Mouse (Mus musculus): ENCODE data around the gene Topbp1.
A peak's percentile ranks its signal among the peaks of the same experiment; 100 is the strongest.
"Not testable (repeated sequence)": the region's sequence is repeated elsewhere in the genome, so short reads cannot be mapped to it uniquely, and the experiment has no call there.

Topbp1 gene

GRCm38 (mm10) chr9:103353500-103354260 is 48.7 kb downstream of the Topbp1 start:
- DNase-seq (ENCODE audit: low spot score), result not testable (repeated sequence)

GRCm38 (mm10) chr9:103357893-103358292 is 52.9 kb downstream of the Topbp1 start:
- DNase-seq (ENCODE audit: low spot score), result no peak

- no peak for DNase-seq (ENCODE audit: low spot score)
Observed at GRCm38 (mm10) chr9:103358545-103358944, 53.5 kb downstream of the Topbp1 start.

- no peak for DNase-seq (ENCODE audit: low spot score)
Observed at GRCm38 (mm10) chr9:103360642-103361041, 55.6 kb downstream of the Topbp1 start.

- no peak for DNase-seq (ENCODE audit: low spot score)
Observed at GRCm38 (mm10) chr9:103363088-103363487, 58.1 kb downstream of the Topbp1 start.

GRCm38 (mm10) chr9:103363730-103364417 is 58.9 kb downstream of the Topbp1 start:
- DNase-seq (ENCODE audit: low spot score), result peak; percentile 15

GRCm38 (mm10) chr9:103364601-103365289 is 59.7 kb downstream of the Topbp1 start:
- DNase-seq (ENCODE audit: low spot score), result peak; percentile 41

- peak; percentile 100 for DNase-seq (ENCODE audit: low spot score)
Observed at GRCm38 (mm10) chr9:103365290-103366247, 60.6 kb downstream of the Topbp1 start, which contains the start of gene Cdv3. Cdv3 (minus strand) TSS chr9:103365840.

GRCm38 (mm10) chr9:103366356-103366755 is 61.3 kb downstream of the Topbp1 start:
- DNase-seq (ENCODE audit: low spot score), result no peak

GRCm38 (mm10) chr9:103369951-103370350 is 64.9 kb downstream of the Topbp1 start:
- no peak for DNase-seq (ENCODE audit: low spot score)

- DNase-seq (ENCODE audit: low spot score), result no peak
Observed at GRCm38 (mm10) chr9:103372271-103373010, 67.4 kb downstream of the Topbp1 start.

GRCm38 (mm10) chr9:103376346-103377320 is 71.6 kb downstream of the Topbp1 start:
- no peak for DNase-seq (ENCODE audit: low spot score)

- DNase-seq (ENCODE audit: low spot score), result no peak
Observed at GRCm38 (mm10) chr9:103378686-103379085, 73.7 kb downstream of the Topbp1 start.

GRCm38 (mm10) chr9:103379199-103379598 is 74.2 kb downstream of the Topbp1 start:
- DNase-seq (ENCODE audit: low spot score), result no peak

- no peak for DNase-seq (ENCODE audit: low spot score)
Observed at GRCm38 (mm10) chr9:103380566-103380965, 75.6 kb downstream of the Topbp1 start.

- no peak for DNase-seq (ENCODE audit: low spot score)
Observed at GRCm38 (mm10) chr9:103382989-103383388, 78.0 kb downstream of the Topbp1 start.

- DNase-seq (ENCODE audit: low spot score), result no peak
Observed at GRCm38 (mm10) chr9:103383576-103383975, 78.6 kb downstream of the Topbp1 start.

GRCm38 (mm10) chr9:103384141-103384796 is 79.3 kb downstream of the Topbp1 start:
- no peak for DNase-seq (ENCODE audit: low spot score)

GRCm38 (mm10) chr9:103385600-103385999 is 80.6 kb downstream of the Topbp1 start:
- DNase-seq (ENCODE audit: low spot score), result no peak
